Mouse (Mus musculus): ENCODE measurements around the gene Artn.

The Artn gene

DNA sequence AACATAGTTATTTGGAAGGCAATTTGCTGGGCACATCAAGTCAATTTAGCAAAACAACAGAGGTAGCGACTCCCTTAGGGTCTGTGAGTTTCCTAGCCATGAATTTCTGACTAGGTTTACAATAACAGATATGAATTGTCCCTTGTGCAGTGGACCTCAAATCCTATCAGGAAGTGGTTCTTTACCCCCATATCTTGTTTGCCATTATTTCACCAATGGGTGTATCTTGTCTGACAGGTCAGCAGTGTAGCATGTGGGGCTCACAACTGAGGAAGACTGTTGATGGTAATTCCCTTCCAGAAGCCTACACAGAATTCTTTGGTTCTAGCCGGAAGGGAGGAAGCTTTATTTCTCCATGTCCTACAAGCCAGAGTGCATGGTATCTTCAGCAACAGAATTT lies 8.2 kb downstream of the Artn start:
- in situ Hi-C loops (cut with MboI, MseI) = loop anchor here (10.0 kb wide), 1 partner anchor 163 kb away; no protein-coding TSS in a partner anchor

DNA sequence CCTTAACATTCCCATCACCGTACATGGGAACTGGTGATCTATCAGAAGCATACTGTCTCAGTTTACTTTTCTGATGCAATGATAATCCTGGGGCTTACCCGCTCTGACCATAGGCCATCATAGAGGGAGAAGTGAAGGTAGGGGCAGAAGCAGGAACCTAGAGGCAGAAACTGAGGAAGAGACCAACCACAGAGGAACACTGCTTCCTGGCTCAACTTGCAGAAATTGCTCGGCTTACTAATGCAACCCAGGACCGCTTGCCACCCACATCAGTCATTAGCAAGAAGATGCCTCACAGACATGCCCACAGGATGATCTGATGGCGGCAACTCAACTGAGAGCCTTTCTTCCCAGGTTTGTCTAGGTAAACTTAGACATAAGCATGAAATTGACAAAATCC lies 10.8 kb downstream of the Artn start:
- in situ Hi-C loops (cut with MboI, MseI) = loop anchor here (10.0 kb wide), 1 partner anchor 1414 kb away; the partner anchor contains the start of gene Ipp

DNA sequence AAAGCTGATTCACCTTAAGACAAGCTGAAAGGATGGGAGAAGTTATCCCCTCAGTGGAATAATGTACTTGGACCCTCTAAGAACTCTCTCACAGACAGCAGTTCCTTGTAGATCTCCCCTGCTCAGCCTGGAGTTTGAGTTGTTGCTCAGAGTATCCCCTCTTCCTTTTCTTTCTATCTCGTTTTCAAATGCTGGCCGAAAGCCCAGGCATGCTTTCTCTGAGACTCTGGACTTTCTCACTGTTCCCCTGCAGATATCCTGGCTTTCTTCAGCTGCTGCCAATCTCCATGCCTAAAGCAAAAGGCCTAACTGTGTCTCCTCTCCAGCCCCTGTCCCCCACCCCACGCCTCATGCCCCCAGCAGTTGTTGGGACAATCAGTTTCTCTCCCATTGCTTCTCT lies 11.3 kb downstream of the Artn start:
- in situ Hi-C loops (cut with MboI, MseI) = loop anchor here (10.0 kb wide), 1 partner anchor 1413 kb away; the partner anchor contains the start of gene Ipp

DNA sequence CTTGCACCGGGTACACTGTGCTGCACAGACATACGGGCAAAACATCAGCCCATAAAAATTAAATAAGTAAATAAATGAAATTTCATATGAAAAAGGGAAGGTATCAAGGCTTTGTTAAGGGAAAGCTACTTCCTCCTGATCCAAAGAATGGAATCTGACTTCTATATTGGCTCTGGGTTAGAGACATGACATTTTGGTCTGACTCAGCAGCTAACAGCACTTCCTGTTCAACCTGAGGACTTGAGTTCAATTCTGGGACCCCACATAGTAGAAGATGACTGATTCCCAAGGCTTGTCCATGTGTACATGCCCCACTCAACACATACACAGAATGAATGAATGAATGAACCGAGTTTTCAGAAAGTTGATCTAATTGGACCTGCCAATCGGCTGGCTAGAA lies 11.7 kb downstream of the Artn start:
- in situ Hi-C loops (cut with MboI, MseI) = loop anchor here (10.0 kb wide), 1 partner anchor 1413 kb away; the partner anchor contains the start of gene Ipp

DNA sequence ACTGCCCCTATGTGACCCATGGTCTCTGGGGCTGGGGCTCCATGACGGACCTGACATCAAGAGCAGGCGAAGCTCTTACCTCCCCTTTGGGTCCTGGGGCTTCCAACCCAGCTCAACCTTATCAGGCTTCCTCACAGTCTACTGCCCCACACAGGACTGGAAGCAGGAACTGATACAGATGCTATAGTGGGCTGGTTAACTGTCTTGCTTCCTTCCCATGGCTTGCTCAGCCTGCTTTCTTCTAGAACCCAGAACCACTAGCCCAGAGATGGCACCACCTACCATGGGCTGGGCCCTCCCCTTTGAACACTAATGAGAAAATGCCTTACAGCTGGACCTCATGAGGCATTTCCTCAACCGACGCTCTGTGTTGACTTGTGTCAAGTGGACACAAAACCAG lies 12.2 kb downstream of the Artn start:
- in situ Hi-C loops (cut with MboI, MseI) = loop anchor here (10.0 kb wide), 1 partner anchor 1413 kb away; the partner anchor contains the start of gene Ipp

DNA sequence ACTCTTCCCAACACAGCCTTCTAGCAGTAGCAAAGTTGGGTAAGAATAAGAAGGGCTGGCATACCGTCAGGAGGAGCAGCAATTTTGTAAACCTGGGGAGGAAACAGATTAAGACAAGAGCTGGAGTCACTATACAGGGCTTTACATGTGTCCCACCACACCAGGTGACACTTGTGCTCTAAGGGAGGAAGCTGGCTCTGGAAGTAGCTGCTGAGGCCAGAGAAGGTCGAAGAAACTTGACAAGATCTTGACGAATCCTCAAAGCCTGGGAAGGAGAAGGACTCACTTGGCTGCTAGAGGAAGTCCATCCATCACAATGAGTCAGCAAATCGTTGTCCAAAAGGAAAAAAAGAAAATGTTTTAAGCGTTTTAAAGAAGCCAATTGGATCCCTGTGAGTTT lies 13.2 kb downstream of the Artn start:
- in situ Hi-C loops (cut with MboI, MseI) = loop anchor here (10.0 kb wide), 1 partner anchor 1412 kb away; the partner anchor contains the start of gene Ipp

DNA sequence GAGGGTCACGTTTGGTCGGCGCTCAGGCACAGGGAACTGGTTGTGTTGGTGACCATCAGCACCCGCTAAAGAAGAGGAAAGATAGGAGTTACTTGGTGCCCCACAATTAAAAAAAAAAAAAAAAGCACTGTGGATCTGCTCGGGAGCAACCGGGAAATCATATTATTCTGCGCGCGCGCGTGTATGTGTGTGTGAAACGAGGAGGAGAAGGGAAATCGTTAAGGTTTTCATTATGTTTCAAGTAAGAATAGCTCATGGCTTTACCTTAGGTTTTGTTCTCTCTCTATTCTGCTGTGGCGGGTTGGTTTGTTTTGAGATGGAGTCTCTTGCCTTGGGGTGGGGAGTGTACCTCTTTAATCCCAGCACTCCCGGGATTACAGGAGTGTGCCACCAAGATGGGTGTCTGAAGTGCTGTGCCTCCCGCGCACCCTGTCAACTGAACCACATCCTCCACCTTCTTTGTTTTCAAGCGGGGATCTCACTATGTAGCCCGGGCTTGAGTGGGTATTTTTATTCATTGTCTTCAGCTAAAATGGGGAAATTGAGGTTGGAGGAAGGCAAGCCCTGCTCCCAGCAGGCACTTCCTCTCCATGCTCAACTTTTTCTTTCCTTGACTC lies 14.0 kb downstream of the Artn start:
- in situ Hi-C loops (cut with MboI, MseI) = loop anchor here (10.0 kb wide), 1 partner anchor 1411 kb away; the partner anchor contains the start of gene Ipp

DNA sequence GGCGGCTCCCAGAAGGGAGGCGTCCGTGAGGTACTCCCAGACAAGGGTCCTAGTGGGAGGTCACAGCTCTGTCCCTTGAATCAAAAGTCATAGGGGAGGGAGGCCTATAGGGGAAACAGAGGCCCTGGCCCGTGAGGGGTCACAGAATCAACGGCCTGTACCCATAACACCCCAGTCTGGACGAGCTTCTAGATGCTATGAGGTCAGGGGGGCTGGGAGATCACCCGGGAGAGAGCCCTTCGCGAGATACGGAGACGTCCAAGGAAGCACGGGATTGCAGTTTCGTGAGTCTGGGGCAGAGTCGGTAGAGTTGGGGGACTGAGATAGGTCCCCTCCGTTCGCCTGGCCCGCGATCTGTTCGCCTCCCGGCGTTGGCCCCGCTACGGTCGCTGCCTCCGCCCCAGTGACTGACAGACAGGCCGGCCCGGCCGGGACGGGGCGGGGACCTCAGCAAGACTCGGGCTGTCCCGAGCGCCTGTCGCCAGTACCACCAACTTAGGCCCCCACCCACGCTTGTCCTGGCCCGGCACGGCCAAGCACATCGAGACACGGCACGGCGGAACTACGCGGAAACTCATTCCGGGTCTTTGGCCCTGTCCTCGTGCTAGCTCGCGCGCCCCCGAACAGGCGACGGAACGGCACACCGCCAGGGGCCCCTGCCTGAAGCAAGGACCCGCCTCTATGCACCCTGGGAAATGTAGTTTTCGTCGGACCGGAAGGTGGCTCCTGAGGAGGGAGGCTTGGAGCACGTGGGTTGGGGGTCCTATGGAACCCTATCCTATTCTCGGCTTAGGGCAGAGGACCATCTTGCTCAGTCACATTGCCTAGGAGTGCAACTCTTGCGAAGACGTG lies 14.7 kb downstream of the Artn start, which contains the start of gene Ipo13:
Gene Ipo13 (minus strand): TSS at position 409 of the 852 bp plus-strand sequence.
- in situ Hi-C loops (cut with MboI, MseI) = loop anchor here (10.0 kb wide), 1 partner anchor 1410 kb away; the partner anchor contains the start of gene Ipp

DNA sequence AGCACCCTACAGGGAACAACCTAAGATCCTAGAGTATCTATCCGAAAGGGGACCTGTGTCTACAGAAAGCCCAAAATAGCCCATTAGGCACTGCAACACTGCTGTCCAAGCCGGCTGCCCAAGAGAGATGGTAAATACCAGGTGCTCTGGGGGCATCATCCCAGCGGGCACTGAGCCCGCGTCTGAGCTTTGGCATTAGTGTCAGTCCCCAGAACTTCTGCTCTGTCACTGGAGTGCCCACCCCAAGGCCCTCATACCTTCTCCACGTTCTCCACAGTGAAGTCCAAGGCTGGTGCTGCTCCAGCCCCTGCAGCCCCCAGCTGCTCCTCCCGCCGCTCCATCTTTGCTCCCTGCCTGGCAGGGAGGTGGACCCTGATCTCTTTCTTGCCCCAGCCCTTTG lies 15.5 kb downstream of the Artn start:
- in situ Hi-C loops (cut with MboI, MseI) = loop anchor here (10.0 kb wide), 1 partner anchor 1409 kb away; the partner anchor contains the start of gene Ipp

DNA sequence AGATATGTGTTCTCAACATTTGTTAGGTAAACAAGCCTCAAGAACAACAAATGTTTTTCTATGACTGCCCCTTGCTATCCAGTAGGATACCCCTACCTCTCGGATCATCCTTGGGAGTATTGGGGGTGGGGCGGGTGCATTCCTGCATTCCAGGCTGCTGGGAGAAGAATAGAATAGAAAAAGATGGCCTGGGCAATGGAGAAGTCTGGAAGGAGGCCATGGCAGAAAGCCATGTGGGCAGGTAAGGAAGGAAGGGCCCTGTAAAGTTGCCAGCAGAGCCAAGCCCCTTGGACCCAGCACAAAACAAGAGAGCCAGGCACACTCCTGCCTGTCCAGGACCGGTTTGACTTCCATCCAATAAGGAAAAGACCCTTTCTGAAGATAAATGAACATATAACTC lies 16.1 kb downstream of the Artn start:
- in situ Hi-C loops (cut with MboI, MseI) = loop anchor here (10.0 kb wide), 1 partner anchor 1409 kb away; the partner anchor contains the start of gene Ipp

DNA sequence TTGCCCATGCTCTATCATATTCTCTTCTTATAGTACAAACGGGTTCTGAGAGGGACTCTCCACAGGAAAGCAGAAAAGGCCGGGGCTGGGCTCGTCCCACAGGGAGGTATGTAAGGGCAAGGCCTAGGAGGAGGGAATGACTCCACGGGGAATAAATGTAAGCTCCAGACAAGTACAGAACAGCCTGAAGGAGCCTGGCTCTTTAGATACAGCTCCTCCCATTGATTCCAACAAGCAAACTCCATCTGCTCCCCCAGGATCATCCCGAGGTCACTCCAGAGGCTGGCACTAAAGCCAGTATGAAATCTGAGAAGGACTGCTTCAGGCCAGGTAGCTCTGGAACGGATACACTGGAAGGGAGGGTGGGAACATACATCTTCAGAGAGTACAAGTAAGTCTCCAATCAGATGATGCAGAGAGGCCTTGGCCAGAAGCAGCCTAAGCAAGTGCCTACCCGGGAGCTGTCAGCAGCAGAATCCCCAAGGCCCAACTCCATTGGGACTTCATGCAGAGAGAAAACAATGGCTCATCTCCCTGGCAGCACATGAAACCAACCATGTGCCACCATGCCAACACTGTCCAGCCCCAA lies 16.8 kb downstream of the Artn start:
- in situ Hi-C loops (cut with MboI, MseI) = loop anchor here (10.0 kb wide), 1 partner anchor 1408 kb away; the partner anchor contains the start of gene Ipp

DNA sequence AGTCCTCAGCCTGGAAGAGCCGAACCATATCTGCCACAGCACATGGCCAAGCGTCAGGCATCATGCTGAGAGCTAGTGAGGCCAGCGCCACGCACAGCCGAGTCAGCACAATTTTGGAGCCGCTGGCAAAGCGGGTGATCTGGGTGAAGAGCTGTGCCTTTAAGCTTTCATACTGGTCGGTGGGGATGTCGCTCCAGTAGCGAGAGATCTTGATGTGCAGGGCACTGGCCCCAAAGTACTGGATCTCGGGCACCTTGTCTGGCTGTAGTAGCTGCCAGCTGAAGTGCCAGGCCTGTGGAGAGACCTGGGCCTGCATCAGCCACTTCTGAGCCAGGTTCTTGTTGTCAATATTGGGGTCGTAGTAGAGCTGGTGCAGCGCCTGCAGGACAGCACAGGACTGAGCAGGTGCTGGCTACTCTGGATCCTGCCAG lies 17.4 kb downstream of the Artn start:
- in situ Hi-C loops (cut with MboI, MseI) = loop anchor here (10.0 kb wide), 1 partner anchor 1407 kb away; the partner anchor contains the start of gene Ipp

DNA sequence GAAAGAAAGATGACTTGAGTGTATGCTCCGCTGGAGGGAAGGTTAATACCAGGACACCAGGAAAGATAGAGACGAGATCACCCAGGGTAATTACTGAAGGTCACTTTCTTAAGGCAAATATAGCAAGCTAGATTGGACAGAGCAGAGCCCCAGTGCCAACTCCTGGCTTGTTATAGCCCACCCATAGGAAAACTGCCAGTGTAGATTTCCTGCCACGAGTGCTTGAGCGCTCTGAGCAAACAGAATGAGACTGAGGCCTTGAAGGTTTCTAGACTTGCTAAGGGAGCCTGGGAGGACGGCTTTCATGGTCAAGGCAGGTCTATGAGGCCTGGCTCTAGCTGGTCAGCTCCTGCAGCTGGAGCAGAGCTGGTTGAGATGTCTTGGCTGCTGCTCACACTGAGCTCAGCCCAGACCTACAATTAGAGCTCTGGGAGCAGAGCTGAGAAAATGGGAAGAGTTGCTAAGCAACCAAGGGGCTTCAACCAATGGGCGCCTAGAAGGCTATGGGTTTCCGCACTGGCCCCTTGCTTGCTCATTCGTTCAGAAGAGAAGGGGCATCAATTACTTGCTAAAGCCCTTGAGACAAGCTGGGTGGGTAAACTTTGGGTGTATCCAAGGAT lies 20.6 kb downstream of the Artn start:
- in situ Hi-C loops (cut with MboI, MseI) = no loop called here

DNA sequence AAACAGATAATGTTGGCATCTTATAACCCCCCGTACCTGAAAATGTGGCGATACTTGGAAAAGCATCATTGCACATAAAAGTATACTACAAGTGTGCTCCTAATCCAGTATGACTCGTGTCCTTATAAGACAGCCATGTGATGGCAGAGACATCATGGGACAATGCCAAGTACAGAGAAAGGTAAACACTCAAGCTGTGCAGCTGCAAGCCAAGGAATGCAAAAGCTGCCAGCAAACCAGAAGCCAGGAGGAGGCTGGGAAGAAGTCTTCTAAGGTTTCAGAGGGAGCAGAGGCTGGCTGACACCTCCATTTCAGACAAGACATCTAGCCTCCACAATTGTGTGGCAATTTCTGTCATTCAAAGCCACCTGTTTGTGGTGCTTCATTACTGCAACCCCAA lies 23.4 kb downstream of the Artn start:
- in situ Hi-C loops (cut with MboI, MseI) = no loop called here

DNA sequence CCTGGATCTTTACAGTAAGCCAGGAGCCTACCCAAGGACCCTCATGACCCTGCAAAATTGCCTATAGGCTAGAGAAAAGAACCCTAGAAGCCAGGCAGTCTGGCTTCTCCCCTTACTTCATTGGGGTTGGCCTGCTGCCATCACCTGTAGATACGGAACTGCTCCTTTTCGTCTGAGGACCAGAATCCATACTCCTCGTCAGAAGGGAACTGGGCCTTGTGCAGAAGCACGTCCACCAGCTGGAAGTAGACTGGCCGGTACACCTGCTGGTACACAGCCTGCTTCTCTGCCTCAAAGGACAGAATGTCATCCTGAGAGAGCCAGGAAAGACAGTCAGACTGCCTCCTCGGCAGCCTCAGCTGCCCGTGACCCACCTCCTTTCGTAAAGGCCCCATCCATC lies 24.8 kb downstream of the Artn start:
- in situ Hi-C loops (cut with MboI, MseI) = no loop called here

DNA sequence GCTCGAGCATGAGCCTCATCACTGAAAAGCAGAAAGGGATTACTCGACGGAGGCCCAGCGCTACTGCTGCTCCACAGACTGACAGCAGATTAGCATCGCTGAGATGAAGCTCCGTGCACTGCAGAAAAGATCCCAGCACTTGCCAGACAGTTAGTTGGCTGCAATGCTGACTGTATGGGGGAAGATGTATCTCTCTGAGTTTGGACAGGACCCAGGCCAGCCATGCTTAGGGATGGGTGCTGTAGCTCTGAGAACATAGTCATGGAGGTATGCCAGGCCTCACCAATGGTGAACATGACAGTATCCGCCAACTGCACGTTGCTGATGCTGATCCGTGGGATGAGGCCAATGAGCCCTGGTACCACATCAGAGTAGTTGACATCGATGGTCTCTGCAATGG lies 25.5 kb downstream of the Artn start:
- in situ Hi-C loops (cut with MboI, MseI) = no loop called here

DNA sequence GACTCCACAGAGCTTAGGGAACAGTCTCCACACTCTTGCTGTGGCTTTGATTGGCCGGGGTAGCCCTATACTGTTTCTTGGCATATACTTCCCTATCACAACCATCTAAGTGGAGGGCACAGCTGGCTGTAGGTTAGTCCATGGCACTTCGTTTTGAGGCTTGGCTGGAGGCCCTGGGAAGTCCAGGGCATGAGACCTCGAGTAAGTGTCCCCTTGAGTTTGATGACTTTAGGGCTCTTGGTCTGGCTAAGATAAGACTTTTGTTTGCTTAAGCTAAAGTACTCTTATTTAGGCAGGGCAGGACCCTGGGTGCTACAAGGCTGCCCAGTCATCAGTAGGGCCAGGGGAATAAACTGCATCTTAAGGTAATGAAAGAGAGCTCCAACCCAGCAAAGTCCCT lies 31.5 kb downstream of the Artn start:
- in situ Hi-C loops (cut with MboI, MseI) = no loop called here

DNA sequence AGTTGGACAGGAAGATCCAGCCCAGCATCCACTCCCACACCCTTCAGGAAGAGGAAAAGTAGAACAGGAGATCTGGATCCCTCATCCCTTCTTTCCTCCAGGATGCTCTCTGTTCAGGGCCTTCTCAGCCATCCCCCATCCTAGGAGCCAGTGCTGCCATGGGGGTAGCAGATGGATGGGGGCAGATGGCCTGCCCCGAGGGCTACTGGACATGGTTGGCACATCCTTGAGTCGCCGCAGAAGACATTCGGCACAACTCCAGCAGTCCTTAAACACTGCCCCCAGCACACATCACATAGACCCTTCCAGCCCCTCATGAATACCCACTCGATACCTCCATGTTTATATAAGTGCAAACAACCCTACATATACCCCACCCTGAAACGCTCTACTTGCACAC lies 33.5 kb downstream of the Artn start:
- in situ Hi-C loops (cut with MboI, MseI) = no loop called here

DNA sequence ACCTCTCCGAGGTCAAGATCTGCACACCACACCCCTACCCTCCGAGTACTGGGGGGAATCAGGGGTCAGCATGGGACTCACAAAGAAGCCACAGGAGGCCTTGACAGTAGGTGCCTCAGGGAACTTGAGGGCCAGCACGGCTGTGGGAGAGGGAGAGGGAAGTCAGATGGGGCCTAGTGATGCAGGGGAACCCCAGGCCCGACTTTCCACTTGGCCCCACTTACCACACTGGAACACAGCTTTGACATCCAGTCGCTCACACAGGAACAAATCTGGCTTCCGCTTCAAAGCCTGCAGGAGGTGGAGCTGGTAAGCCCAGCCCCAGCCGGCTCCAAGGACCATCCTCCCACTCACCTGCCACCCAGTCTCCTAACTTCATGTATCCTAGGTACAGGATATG lies 34.2 kb downstream of the Artn start:
- in situ Hi-C loops (cut with MboI, MseI) = no loop called here

DNA sequence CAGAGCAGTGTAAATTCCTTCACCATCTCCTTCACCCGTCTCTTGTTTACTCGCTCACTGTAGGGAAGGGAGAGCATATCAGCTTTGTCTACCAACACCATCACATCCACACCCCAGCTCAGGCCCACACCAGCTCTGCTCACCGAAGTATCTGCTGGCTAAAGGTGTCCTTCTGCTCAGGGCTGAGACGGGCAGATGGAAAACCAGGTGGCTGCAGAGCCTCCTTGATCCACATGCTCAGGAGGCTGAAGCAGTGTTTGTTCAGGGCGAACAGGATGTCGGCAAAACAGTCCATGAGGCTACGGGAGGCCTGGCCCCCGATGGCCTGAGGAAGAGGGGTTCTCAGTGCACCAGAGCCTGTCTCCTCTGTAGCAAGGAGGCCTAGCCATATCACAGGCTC lies 35.0 kb downstream of the Artn start:
- in situ Hi-C loops (cut with MboI, MseI) = no loop called here

DNA sequence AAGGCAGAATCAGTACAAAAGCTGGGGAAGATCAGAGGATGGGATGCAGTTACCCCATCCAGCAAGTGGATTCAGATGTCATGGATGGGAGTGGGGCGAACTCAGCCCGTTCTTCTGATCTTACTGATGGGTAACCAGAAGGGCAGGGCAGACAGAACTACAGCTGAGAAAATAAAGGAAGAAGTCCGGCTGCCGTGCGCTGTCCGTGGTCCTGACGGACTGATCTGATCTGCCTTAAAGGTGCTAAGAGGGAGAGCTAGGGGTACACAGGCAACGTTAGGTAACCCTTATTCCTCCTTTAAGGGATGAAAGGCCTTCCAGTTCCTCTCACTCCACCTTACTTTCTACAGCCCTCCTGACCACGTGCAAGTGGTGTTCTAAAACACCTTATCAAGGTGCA lies 36.2 kb downstream of the Artn start:
- in situ Hi-C loops (cut with MboI, MseI) = no loop called here

All from T-helper 1 cell (primary cell).